17 mouse cellular contexts compared by ENCODE assay signal in genomic region chr12:100710432-100710831, GRCm38 (mm10). TPM values are rescaled to one million over a fixed set of nuclear protein-coding genes. Genes with fewer than 3 reads are reported as not detected.
DNase-seq lines count a peak whose midpoint lies in the region; ATAC-seq lines count a peak whose summit lies in the region.
"Had no signal": no experiment of that assay in that cellular context is flagged by ENCODE, and none has a peak within 500 bp of the region (broad histone marks: within the 10 kb centered on the region; RNA-seq: fewer than 3 reads in every experiment).

No protein-coding gene starts in this region.

- H3K4me1 ChIP-seq in liver, embryonic 11.5 days (replicated peaks; ENCODE audit: control insufficient read depth, insufficient read depth, low read length) = peaks cover 15% of the 10 kb centered on the region
- peaks cover 46% of the 10 kb centered on the region for H3K4me1 ChIP-seq in liver, embryonic 13.5 days (replicated peaks)

- H3K36me3 ChIP-seq in liver, embryonic 11.5 days (ENCODE audit: control insufficient read depth, insufficient read depth, low read length) = no peaks in the 10 kb centered on the region
- no peaks in the 10 kb centered on the region for H3K36me3 ChIP-seq in liver, embryonic 13.5 days

- H3K27me3 ChIP-seq in liver, embryonic 11.5 days (replicated peaks; ENCODE audit: control insufficient read depth, insufficient read depth, low read length) = no peaks in the 10 kb centered on the region
- H3K27me3 ChIP-seq in liver, embryonic 13.5 days = no peaks in the 10 kb centered on the region

- H3K4me3 ChIP-seq in liver, embryonic 11.5 days (ENCODE audit: low read depth, low read length) = no peak overlapping the region
- H3K4me3 ChIP-seq in liver, embryonic 13.5 days (replicated peaks) = no peak overlapping the region

- ATAC-seq in frontal cortex, adult (ENCODE audit: low TSS enrichment) = 0 out of 2 replicates have a peak, but pooled peaks have one; percentile 13
- ATAC-seq in liver, embryonic 11.5 days (replicated peaks; ENCODE audit: low FRiP score) = no peak
- 0 out of 2 replicates have a peak, but pooled peaks have one; percentile 50 for ATAC-seq in liver, embryonic 13.5 days (ENCODE audit: low read depth)
- no peak for ATAC-seq in cerebellum, adult (ENCODE audit: insufficient number of reproducible peaks, low FRiP score, low TSS enrichment)
- ATAC-seq: forebrain, embryonic 16.5 days had no signal

- 11% methylated on average over 1 of the region's 1 CpGs for WGBS in liver, embryonic 11.5 days
- 5% methylated on average over 1 of the region's 1 CpGs for WGBS in liver, embryonic 13.5 days (ENCODE audit: insufficient replicate concordance)

- peak overlapping the region; percentile 34 for H3K4me2 ChIP-seq in liver, embryonic 11.5 days
- peak overlapping the region; percentile 6; the same call in 1 of the 2 replicates for H3K4me2 ChIP-seq in liver, embryonic 13.5 days
- H3K4me2 ChIP-seq: hindbrain, embryonic 14.5 days had no signal

- no peaks in the 10 kb centered on the region for H3K9me3 ChIP-seq in liver, embryonic 11.5 days (ENCODE audit: control insufficient read depth, low read length)
- H3K9me3 ChIP-seq in liver, embryonic 13.5 days (replicated peaks) = no peaks in the 10 kb centered on the region

- no peak for DNase-seq in frontal cortex, postnatal 14 days (ENCODE audit: low spot score in 2 of 2)
- DNase-seq in liver, embryonic 11.5 days (ENCODE audit: low spot score) = no peak
- DNase-seq in liver = no peak
- DNase-seq in liver, embryonic 13.5 days = no peak
- no peak for DNase-seq in embryo, embryonic 11 days
- DNase-seq: adrenal gland, adult 8-10 months; cerebellum, adult 2 months; cerebellum, postnatal 25 days; heart, postnatal 4 days; kidney, adult 2 months; layer of hippocampus, adult 9-11 months; lung, postnatal 14 days had no signal

- no peak overlapping the region for H3K9ac ChIP-seq in liver, embryonic 11.5 days (ENCODE audit: low read depth, low read length)
- H3K9ac ChIP-seq in liver, embryonic 13.5 days = no peak overlapping the region
- H3K9ac ChIP-seq: hindbrain, embryonic 14.5 days had no signal

- H3K27ac ChIP-seq in liver, embryonic 11.5 days (ENCODE audit: low read depth, low read length) = no peak overlapping the region; the same call in 1 of the 2 replicates
- H3K27ac ChIP-seq in liver, embryonic 13.5 days = 0 out of 2 replicates have a peak overlapping the region, but pooled peaks have one; percentile 41
- H3K27ac ChIP-seq: hindbrain, embryonic 14.5 days; kidney, postnatal 0 days had no signal

RNA-seq across cellular contexts. Expression of gene Rps6ka5, which starts 16.4 kb away (rescaled TPM):
- 2.5 and 3.0 TPM in 2 replicates for polyA plus RNA-seq in liver, embryonic 11.5 days (2014; fragmentation: Nextera tagmentation; extraction: Ambion mirVana)
- 1.4 and 1.6 TPM in 2 replicates for polyA plus RNA-seq in liver, embryonic 13.5 days (2015; fragmentation: Nextera tagmentation; extraction: Ambion mirVana)

Comparison
In these comparisons a context has a peak if more than half of its experiments do, and no peak if none do; other contexts are left out.
1. ATAC-seq: peak in frontal cortex, adult (single experiment) and liver, embryonic 13.5 days (single experiment); none in liver, embryonic 11.5 days (single experiment) and cerebellum, adult (single experiment).